Mouse (Mus musculus) olfactory bulb, adult 2 months (tissue): ENCODE measurements at regions not wholly inside any gene's neighbourhood (a gene's known extent, or its start where the extent isn't known, plus 50 kb on each side); places are given as distances from the start of the nearest gene placed in this dataset.

Experiments
- CTCF ChIP-seq: fragments of 200-500 bp; IDR thresholded peaks from 2 replicates; pipeline ENCODE4 v1.5.1; 2012; ENCODE audit warnings: low read depth, mild to moderate bottlenecking, low read length, moderate library complexity; ENCODE audit not compliant: insufficient read depth
- POLR2A ChIP-seq: fragments of 200-500 bp; IDR thresholded peaks from 2 replicates; pipeline ENCODE4 v1.6.1; 2012; ENCODE audit warnings: mild to moderate bottlenecking, low read depth, low read length, moderate library complexity; ENCODE audit not compliant: insufficient read depth

DNA sequence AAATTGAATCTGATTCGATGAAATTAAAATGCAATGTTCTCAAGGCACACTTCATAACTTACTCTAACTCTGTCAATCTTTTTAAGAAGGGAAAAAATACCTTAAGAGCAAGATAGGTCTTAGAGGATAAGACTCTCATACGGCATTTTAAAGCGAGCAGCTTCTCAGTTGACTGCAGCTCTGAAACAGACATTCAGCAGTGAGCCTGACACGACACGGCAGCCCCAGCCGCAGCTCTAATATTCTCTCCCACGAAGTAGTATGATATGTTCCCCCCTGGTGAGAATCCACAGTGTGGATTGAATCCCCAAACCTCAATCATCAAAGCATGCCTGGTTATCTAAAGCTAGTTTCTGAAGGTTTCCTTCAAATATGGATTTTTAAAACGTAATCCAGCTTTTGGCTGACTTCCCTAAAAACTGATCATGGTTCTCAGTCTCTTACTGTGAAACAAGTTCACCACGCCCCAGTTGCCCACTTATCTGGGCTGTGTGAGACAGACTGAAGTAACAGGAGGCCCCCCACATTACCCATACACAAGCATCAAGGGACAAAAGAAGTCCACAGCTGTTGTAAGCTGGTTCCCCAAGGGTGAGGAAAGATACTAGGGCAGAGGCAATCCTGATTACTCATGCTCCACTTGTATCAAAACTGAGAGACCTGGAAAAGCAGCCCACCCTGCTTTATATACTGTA lies 182.8 kb upstream of the Tas2r134 start:
- TF ChIP-seq CTCF (no peak), POLR2A (no peak)
